Mouse (Mus musculus): ENCODE results near the gene Tex50. TPM values are rescaled to one million over a fixed set of nuclear protein-coding genes. Genes with fewer than 3 reads are reported as not detected.
"Not testable (repeated sequence)": the region's sequence is repeated elsewhere in the genome, so short reads cannot be mapped to it uniquely, and the experiment has no call there.

The Tex50 gene
- polyA plus RNA-seq (2014; fragmentation: Nextera tagmentation; extraction: Ambion mirVana): 0.22 and 0.58 TPM in 2 replicates

DNA sequence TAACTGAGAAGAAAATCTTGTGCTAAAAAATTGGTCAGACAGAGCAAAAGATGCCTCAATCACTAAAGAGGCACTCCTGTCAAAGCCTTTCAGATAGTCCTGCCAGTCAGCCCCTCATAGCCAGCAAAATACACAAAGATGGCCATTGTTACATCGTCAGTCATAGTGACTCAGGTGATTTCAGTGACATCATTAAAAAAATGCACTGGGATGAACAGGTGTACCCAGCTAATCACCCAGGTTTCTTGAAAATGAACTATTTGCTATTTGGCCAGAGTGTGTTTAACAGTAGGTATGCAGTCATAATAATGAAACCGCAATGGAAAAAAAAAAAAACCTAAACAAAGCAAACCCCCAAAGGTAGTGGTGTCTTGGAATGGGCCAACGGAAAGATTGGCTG lies at the start of gene Tex50:
Tex50 (minus strand) TSS at position 101 of the 400 bp plus-strand sequence.
- Histone ChIP-seq H3K9me3 (ENCODE audit: control insufficient read depth, low read length) (no peaks in the 10 kb centered on the region), H3K27ac (ENCODE audit: low read depth, low read length) (no peak within 1 kb of the TSS), H3K4me2 (ENCODE audit: low read depth, low read length) (no peak within 1 kb of the TSS), H3K27me3 (ENCODE audit: control insufficient read depth, insufficient read depth, low read length) (no peaks in the 10 kb centered on the region), H3K36me3 (ENCODE audit: control insufficient read depth, insufficient read depth, low read length) (no peaks in the 10 kb centered on the region), H3K4me1 (ENCODE audit: control insufficient read depth, insufficient read depth, low read length) (no peaks in the 10 kb centered on the region), H3K4me3 (ENCODE audit: low read depth, low read length) (no peak within 1 kb of the TSS), H3K9ac (replicated peaks; ENCODE audit: low read depth, low read length) (no peak within 1 kb of the TSS)
- 91% methylated on average over 3 of the region's 3 CpGs for WGBS
- ATAC-seq (ENCODE audit: low read depth): no peak

DNA sequence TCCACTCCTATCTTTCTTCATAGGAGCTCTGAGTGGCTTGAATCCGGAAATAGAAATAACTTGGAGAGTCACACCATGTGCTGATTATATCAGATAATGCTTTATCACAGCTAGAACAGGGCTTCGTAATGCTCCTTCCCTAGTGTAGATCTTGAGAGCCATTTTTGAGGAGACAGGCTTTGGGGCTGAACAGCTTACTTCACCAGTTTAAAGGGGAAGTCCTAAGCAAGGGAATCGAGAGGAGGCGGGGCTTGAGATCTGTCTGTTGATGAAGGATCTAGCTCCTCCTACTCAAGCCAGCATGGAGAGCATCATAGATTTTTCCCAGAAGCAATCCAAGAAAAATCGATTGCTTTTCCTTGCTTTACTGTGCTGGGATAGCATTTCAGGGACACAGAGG lies 40.7 kb upstream of the Tex50 start:
- H3K4me1 ChIP-seq (ENCODE audit: control insufficient read depth, insufficient read depth, low read length): no peaks in the 10 kb centered on the region
- WGBS: 88% methylated on average over 5 of the region's 5 CpGs
- H3K4me3 ChIP-seq (ENCODE audit: low read depth, low read length): no peak overlapping the region
- H3K27ac ChIP-seq (ENCODE audit: low read depth, low read length): no peak overlapping the region
- no peak overlapping the region for H3K9ac ChIP-seq (replicated peaks; ENCODE audit: low read depth, low read length)
- no peak overlapping the region for H3K4me2 ChIP-seq (ENCODE audit: low read depth, low read length)
- H3K27me3 ChIP-seq (ENCODE audit: control insufficient read depth, insufficient read depth, low read length): no peaks in the 10 kb centered on the region
- H3K9me3 ChIP-seq (ENCODE audit: control insufficient read depth, low read length): no peaks in the 10 kb centered on the region
- H3K36me3 ChIP-seq (ENCODE audit: control insufficient read depth, insufficient read depth, low read length): no peaks in the 10 kb centered on the region
- ATAC-seq (ENCODE audit: low read depth): no peak

- H3K27me3 ChIP-seq (ENCODE audit: control insufficient read depth, insufficient read depth, low read length); H3K27ac ChIP-seq (ENCODE audit: low read depth, low read length); H3K36me3 ChIP-seq (ENCODE audit: control insufficient read depth, insufficient read depth, low read length); H3K9ac ChIP-seq (replicated peaks; ENCODE audit: low read depth, low read length); H3K9me3 ChIP-seq (ENCODE audit: control insufficient read depth, low read length); H3K4me1 ChIP-seq (ENCODE audit: control insufficient read depth, insufficient read depth, low read length): not testable (repeated sequence)
- ATAC-seq (ENCODE audit: low read depth): peak; percentile 12
- Histone ChIP-seq H3K4me2 (ENCODE audit: low read depth, low read length) (peak overlapping the region; percentile 58), H3K4me3 (ENCODE audit: low read depth, low read length) (peak overlapping the region; percentile 30)
- WGBS: 41% methylated on average over 11 of the region's 11 CpGs
These were observed 37.2 kb upstream of the Tex50 start for GRCm38 (mm10) chr1:161196364-161196763.

DNA sequence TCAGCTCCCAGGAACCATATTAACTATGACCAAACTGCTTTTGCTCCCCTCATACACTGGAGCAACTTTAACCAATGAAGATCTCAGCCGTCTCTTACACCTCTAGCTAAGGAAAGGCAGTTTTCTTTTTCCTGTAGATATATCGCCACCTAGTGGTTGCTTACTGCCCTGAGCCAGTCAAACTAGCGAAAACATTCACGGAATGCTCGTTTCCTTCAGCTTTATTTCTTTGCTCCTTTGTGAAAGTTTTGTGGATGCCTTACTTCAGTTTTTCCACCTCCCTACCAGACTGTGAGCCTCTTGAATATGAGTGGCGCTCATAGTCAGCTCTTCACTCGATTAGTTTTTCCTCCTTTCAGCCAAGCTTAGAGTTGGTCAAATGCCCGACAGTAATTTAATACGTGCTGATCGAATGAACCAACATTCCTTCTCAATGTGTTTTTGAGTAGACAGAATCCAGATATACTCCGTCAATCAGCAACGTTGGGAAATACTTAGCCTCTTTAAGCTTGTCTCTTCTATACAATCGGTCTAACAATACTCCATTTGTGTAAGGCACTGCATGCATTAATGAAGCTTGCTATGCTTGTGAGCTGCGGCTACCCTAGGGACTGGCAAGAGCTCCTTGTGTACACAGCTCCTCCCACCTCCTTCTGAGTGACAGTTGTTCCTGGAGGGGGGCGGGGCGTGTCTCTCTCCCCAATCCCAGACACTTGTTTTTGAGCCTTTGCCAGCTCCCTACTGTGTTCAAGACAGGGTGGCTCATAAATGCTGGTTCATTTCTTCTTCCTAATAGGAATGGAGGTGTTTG lies 36.6 kb upstream of the Tex50 start:
- H3K27me3 ChIP-seq (ENCODE audit: control insufficient read depth, insufficient read depth, low read length): no peaks in the 10 kb centered on the region
- WGBS: 0% methylated on average over 16 of the region's 16 CpGs
- ATAC-seq (ENCODE audit: low read depth): peak; percentile 97
- no peak overlapping the region for H3K9ac ChIP-seq (replicated peaks; ENCODE audit: low read depth, low read length)
- H3K4me1 ChIP-seq (ENCODE audit: control insufficient read depth, insufficient read depth, low read length): no peaks in the 10 kb centered on the region
- H3K4me2 ChIP-seq (ENCODE audit: low read depth, low read length): peak overlapping the region; percentile 58
- H3K27ac ChIP-seq (ENCODE audit: low read depth, low read length): peak overlapping the region; percentile 55; the same call in 1 of the 2 replicates
- peak overlapping the region; percentile 30 for H3K4me3 ChIP-seq (ENCODE audit: low read depth, low read length)
- H3K9me3 ChIP-seq (ENCODE audit: control insufficient read depth, low read length): no peaks in the 10 kb centered on the region
- no peaks in the 10 kb centered on the region for H3K36me3 ChIP-seq (ENCODE audit: control insufficient read depth, insufficient read depth, low read length)

DNA sequence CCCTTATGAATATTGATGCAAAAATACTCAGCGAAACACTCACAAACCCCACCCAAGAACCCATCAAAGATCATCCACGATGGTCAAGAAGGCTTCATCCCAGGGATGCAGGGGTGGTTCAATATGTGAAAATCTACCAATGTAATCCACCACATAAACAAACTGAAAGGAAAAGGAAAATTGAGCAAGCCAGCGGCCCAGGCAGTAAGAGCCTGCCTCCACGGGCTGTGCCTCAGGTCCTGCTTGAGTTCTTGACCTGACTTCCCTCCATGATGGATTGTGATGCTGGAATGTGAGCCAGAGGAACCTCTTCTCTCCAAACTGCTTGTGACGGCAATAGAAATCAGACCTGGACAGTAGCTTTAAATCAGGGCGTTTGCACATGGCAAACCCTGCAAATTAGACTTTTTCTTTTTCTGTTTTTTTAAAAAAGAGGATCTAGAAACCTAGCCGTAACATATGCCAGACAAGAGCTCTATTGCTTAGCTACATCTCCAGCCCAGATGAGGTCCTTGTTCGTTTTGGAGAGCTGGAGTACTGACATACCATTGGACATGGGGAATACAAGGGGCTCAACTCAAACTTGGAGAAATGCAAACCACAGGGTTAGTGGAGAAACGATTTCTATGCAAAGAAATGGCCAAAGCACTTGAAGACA lies 31.3 kb upstream of the Tex50 start:
- no peaks in the 10 kb centered on the region for H3K27me3 ChIP-seq (ENCODE audit: control insufficient read depth, insufficient read depth, low read length)
- no peaks in the 10 kb centered on the region for H3K4me1 ChIP-seq (ENCODE audit: control insufficient read depth, insufficient read depth, low read length)
- H3K9ac ChIP-seq (replicated peaks; ENCODE audit: low read depth, low read length): no peak overlapping the region
- ATAC-seq (ENCODE audit: low read depth): no peak
- H3K4me3 ChIP-seq (ENCODE audit: low read depth, low read length): no peak overlapping the region
- H3K9me3 ChIP-seq (ENCODE audit: control insufficient read depth, low read length): no peaks in the 10 kb centered on the region
- WGBS: 76% methylated on average over 9 of the region's 9 CpGs
- H3K27ac ChIP-seq (ENCODE audit: low read depth, low read length): no peak overlapping the region
- no peak overlapping the region for H3K4me2 ChIP-seq (ENCODE audit: low read depth, low read length)
- no peaks in the 10 kb centered on the region for H3K36me3 ChIP-seq (ENCODE audit: control insufficient read depth, insufficient read depth, low read length)

GRCm38 (mm10) chr1:161185431-161185830 lies 26.3 kb upstream of the Tex50 start:
- H3K36me3 ChIP-seq (ENCODE audit: control insufficient read depth, insufficient read depth, low read length): no peaks in the 10 kb centered on the region
- no peaks in the 10 kb centered on the region for H3K4me1 ChIP-seq (ENCODE audit: control insufficient read depth, insufficient read depth, low read length)
- no peak overlapping the region for H3K4me3 ChIP-seq (ENCODE audit: low read depth, low read length)
- ATAC-seq (ENCODE audit: low read depth): no peak
- WGBS: 88% methylated on average over 3 of the region's 3 CpGs
- H3K9ac ChIP-seq (replicated peaks; ENCODE audit: low read depth, low read length): no peak overlapping the region
- no peak overlapping the region for H3K27ac ChIP-seq (ENCODE audit: low read depth, low read length)
- H3K9me3 ChIP-seq (ENCODE audit: control insufficient read depth, low read length): no peaks in the 10 kb centered on the region
- H3K4me2 ChIP-seq (ENCODE audit: low read depth, low read length): no peak overlapping the region
- H3K27me3 ChIP-seq (ENCODE audit: control insufficient read depth, insufficient read depth, low read length): no peaks in the 10 kb centered on the region

- no peak for ATAC-seq (ENCODE audit: low read depth)
- H3K27ac ChIP-seq (ENCODE audit: low read depth, low read length): no peak overlapping the region
- no peaks in the 10 kb centered on the region for H3K4me1 ChIP-seq (ENCODE audit: control insufficient read depth, insufficient read depth, low read length)
- 0 out of 2 replicates have a peak, but pooled peaks cover 3% of the 10 kb centered on the region for H3K9me3 ChIP-seq (ENCODE audit: control insufficient read depth, low read length)
- H3K9ac ChIP-seq (replicated peaks; ENCODE audit: low read depth, low read length): no peak overlapping the region
- WGBS: 79% methylated on average over 9 of the region's 9 CpGs
- no peak overlapping the region for H3K4me3 ChIP-seq (ENCODE audit: low read depth, low read length)
- no peaks in the 10 kb centered on the region for H3K36me3 ChIP-seq (ENCODE audit: control insufficient read depth, insufficient read depth, low read length)
- no peaks in the 10 kb centered on the region for H3K27me3 ChIP-seq (ENCODE audit: control insufficient read depth, insufficient read depth, low read length)
- no peak overlapping the region for H3K4me2 ChIP-seq (ENCODE audit: low read depth, low read length)
These were observed 24.6 kb upstream of the Tex50 start for GRCm38 (mm10) chr1:161183677-161184076.

DNA sequence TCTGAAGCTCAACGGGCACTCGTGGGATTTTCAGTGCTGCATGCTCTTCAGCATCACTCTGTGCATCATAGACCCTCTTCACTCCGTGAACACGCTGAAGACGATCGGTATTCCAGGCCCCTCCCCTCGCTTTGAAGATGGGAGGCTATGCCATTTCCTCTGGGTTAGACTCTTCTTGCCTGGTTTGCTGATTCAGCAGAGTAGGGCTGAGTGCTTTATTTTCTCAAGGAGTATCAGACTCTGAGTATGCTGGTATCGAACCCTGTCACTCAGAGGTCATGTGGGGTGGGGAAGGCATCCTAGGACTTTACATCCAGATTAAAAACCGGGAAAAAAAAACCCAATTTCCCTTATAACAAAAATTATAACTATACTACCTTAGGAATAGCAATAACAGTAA lies 23.3 kb upstream of the Tex50 start:
- Histone ChIP-seq H3K9ac (replicated peaks; ENCODE audit: low read depth, low read length) (no peak overlapping the region), H3K4me2 (ENCODE audit: low read depth, low read length) (no peak overlapping the region), H3K9me3 (ENCODE audit: control insufficient read depth, low read length) (0 out of 2 replicates have a peak, but pooled peaks cover 3% of the 10 kb centered on the region), H3K27ac (ENCODE audit: low read depth, low read length) (no peak overlapping the region), H3K27me3 (ENCODE audit: control insufficient read depth, insufficient read depth, low read length) (no peaks in the 10 kb centered on the region), H3K4me3 (ENCODE audit: low read depth, low read length) (no peak overlapping the region), H3K4me1 (ENCODE audit: control insufficient read depth, insufficient read depth, low read length) (no peaks in the 10 kb centered on the region), H3K36me3 (ENCODE audit: control insufficient read depth, insufficient read depth, low read length) (no peaks in the 10 kb centered on the region)
- no peak for ATAC-seq (ENCODE audit: low read depth)
- WGBS: 84% methylated on average over 9 of the region's 9 CpGs

GRCm38 (mm10) chr1:161180674-161181073 lies 21.6 kb upstream of the Tex50 start:
- H3K27me3 ChIP-seq (ENCODE audit: control insufficient read depth, insufficient read depth, low read length): no peaks in the 10 kb centered on the region
- no peaks in the 10 kb centered on the region for H3K36me3 ChIP-seq (ENCODE audit: control insufficient read depth, insufficient read depth, low read length)
- H3K4me1 ChIP-seq (ENCODE audit: control insufficient read depth, insufficient read depth, low read length): no peaks in the 10 kb centered on the region
- WGBS: 51% methylated on average over 8 of the region's 8 CpGs
- H3K9me3 ChIP-seq (ENCODE audit: control insufficient read depth, low read length): 0 out of 2 replicates have a peak, but pooled peaks cover 3% of the 10 kb centered on the region
- ATAC-seq (ENCODE audit: low read depth): no peak
- H3K4me3 ChIP-seq (ENCODE audit: low read depth, low read length): no peak overlapping the region
- no peak overlapping the region for H3K4me2 ChIP-seq (ENCODE audit: low read depth, low read length)
- no peak overlapping the region for H3K27ac ChIP-seq (ENCODE audit: low read depth, low read length)
- no peak overlapping the region for H3K9ac ChIP-seq (replicated peaks; ENCODE audit: low read depth, low read length)

Data from neural tube, embryonic 14.5 days (tissue).